Mouse (Mus musculus): ENCODE measurements around the gene Abcg1. TPM values are rescaled to one million over a fixed set of nuclear protein-coding genes. Genes with fewer than 3 reads are reported as not detected.

Gene Abcg1
- polyA plus RNA-seq, 1 experiment from 2014 or later, result 9.6 TPM

- no peak overlapping the region for H3K27ac ChIP-seq (ENCODE audit: low read depth)
- H3K4me2 ChIP-seq, result no peak overlapping the region
- no peaks in the 10 kb centered on the region for H3K36me3 ChIP-seq (ENCODE audit: insufficient read depth)
- no peaks in the 10 kb centered on the region for H3K4me1 ChIP-seq (ENCODE audit: insufficient read depth)
- DNase-seq (no peak), ATAC-seq (ENCODE audit: insufficient read depth) (no peak)
- no peak for TF ChIP-seq CTCF (IDR thresholded peaks at IDR 0.05; ENCODE audit: low read depth)
- no peaks in the 10 kb centered on the region for H3K9me3 ChIP-seq (ENCODE audit: low read depth, low read length)
- H3K9ac ChIP-seq, result no peak overlapping the region
- H3K4me3 ChIP-seq (ENCODE audit: low read depth, low read length), result no peak overlapping the region
- 41% methylated on average over 7 of the region's 7 CpGs for WGBS
- no peaks in the 10 kb centered on the region for H3K27me3 ChIP-seq (ENCODE audit: insufficient read depth, low read length)
Measured at GRCm38 (mm10) chr17:31024125-31024781, 33.2 kb upstream of the Abcg1 start.

DNA sequence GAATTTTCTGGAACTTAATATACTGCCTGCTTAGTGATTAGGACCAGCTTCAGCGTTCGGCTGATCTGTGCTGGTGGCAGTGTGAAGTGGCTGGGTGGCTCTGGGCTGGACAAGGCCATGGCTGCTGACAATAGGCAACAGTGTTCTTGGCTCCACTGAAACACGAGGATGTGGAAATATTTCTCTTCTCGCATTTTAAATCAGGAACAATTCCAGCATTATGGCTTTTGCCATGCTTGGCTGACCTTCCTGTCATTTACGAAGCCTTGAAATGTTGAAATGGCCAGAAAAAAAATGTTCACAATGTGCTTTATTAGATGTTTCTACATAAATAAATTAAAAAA lies 32.7 kb upstream of the Abcg1 start:
- no peaks in the 10 kb centered on the region for H3K36me3 ChIP-seq (ENCODE audit: insufficient read depth)
- no peaks in the 10 kb centered on the region for H3K9me3 ChIP-seq (ENCODE audit: low read depth, low read length)
- no peak for ATAC-seq (ENCODE audit: insufficient read depth)
- no peak for TF ChIP-seq CTCF (IDR thresholded peaks at IDR 0.05; ENCODE audit: low read depth)
- H3K4me3 ChIP-seq (ENCODE audit: low read depth, low read length), result no peak overlapping the region
- no peaks in the 10 kb centered on the region for H3K27me3 ChIP-seq (ENCODE audit: insufficient read depth, low read length)
- no peak for DNase-seq
- WGBS, result 58% methylated on average over 5 of the region's 5 CpGs
- H3K27ac ChIP-seq (ENCODE audit: low read depth), result no peak overlapping the region
- no peaks in the 10 kb centered on the region for H3K4me1 ChIP-seq (ENCODE audit: insufficient read depth)
- H3K9ac ChIP-seq, result no peak overlapping the region
- no peak overlapping the region for H3K4me2 ChIP-seq

DNA sequence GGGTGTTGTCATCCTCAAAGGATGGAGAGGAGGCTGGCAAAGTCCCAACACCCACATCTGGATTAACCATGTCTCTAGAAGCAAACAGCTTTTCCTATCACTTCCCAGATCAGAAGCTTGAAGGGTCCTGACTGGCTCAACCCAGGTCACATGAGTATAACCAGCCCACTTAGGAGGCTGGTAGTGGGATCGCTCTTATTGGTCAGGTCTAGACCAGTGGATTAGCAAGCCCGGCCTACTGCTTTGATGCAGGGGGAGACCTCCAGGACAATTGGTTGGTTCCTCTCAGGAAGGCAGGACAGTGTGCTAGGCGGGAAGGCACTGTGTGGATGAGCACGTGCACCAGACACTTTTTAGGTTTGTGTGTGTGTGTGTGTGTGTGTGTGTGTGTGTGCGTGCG lies 30.5 kb upstream of the Abcg1 start:
- Histone ChIP-seq H3K9ac (no peak overlapping the region), H3K4me1 (ENCODE audit: insufficient read depth) (no peaks in the 10 kb centered on the region), H3K36me3 (ENCODE audit: insufficient read depth) (no peaks in the 10 kb centered on the region), H3K27ac (ENCODE audit: low read depth) (no peak overlapping the region), H3K4me3 (ENCODE audit: low read depth, low read length) (no peak overlapping the region), H3K27me3 (ENCODE audit: insufficient read depth, low read length) (no peaks in the 10 kb centered on the region), H3K4me2 (no peak overlapping the region), H3K9me3 (ENCODE audit: low read depth, low read length) (no peaks in the 10 kb centered on the region)
- 77% methylated on average over 6 of the region's 6 CpGs for WGBS
- no peak for ATAC-seq (ENCODE audit: insufficient read depth)
- DNase-seq, result no peak
- no peak for TF ChIP-seq CTCF (IDR thresholded peaks at IDR 0.05; ENCODE audit: low read depth)

GRCm38 (mm10) chr17:31027723-31028122 lies 29.8 kb upstream of the Abcg1 start:
- Histone ChIP-seq H3K27ac (ENCODE audit: low read depth) (no peak overlapping the region), H3K9me3 (ENCODE audit: low read depth, low read length) (no peaks in the 10 kb centered on the region), H3K9ac (no peak overlapping the region), H3K27me3 (ENCODE audit: insufficient read depth, low read length) (no peaks in the 10 kb centered on the region), H3K4me3 (ENCODE audit: low read depth, low read length) (no peak overlapping the region), H3K36me3 (ENCODE audit: insufficient read depth) (no peaks in the 10 kb centered on the region), H3K4me2 (no peak overlapping the region), H3K4me1 (ENCODE audit: insufficient read depth) (no peaks in the 10 kb centered on the region)
- ATAC-seq (ENCODE audit: insufficient read depth) (no peak), DNase-seq (no peak)
- WGBS, result 81% methylated on average over 6 of the region's 6 CpGs
- no peak for TF ChIP-seq CTCF (IDR thresholded peaks at IDR 0.05; ENCODE audit: low read depth)

GRCm38 (mm10) chr17:31028821-31029370 lies 28.6 kb upstream of the Abcg1 start:
- H3K9ac ChIP-seq, result no peak overlapping the region
- no peaks in the 10 kb centered on the region for H3K4me1 ChIP-seq (ENCODE audit: insufficient read depth)
- ATAC-seq (ENCODE audit: insufficient read depth) (no peak), DNase-seq (no peak)
- no peaks in the 10 kb centered on the region for H3K27me3 ChIP-seq (ENCODE audit: insufficient read depth, low read length)
- H3K36me3 ChIP-seq (ENCODE audit: insufficient read depth), result no peaks in the 10 kb centered on the region
- H3K4me3 ChIP-seq (ENCODE audit: low read depth, low read length), result no peak overlapping the region
- no peak for TF ChIP-seq CTCF (IDR thresholded peaks at IDR 0.05; ENCODE audit: low read depth)
- 57% methylated on average over 9 of the region's 9 CpGs for WGBS
- no peak overlapping the region for H3K27ac ChIP-seq (ENCODE audit: low read depth)
- no peak overlapping the region for H3K4me2 ChIP-seq
- H3K9me3 ChIP-seq (ENCODE audit: low read depth, low read length), result no peaks in the 10 kb centered on the region

- H3K9ac ChIP-seq, result no peak overlapping the region
- no peak for TF ChIP-seq CTCF (IDR thresholded peaks at IDR 0.05; ENCODE audit: low read depth)
- DNase-seq (no peak), ATAC-seq (ENCODE audit: insufficient read depth) (no peak)
- H3K4me3 ChIP-seq (ENCODE audit: low read depth, low read length), result no peak overlapping the region
- H3K27ac ChIP-seq (ENCODE audit: low read depth), result no peak overlapping the region
- no peaks in the 10 kb centered on the region for H3K9me3 ChIP-seq (ENCODE audit: low read depth, low read length)
- no peaks in the 10 kb centered on the region for H3K36me3 ChIP-seq (ENCODE audit: insufficient read depth)
- WGBS, result 80% methylated on average over 4 of the region's 4 CpGs
- H3K4me1 ChIP-seq (ENCODE audit: insufficient read depth), result no peaks in the 10 kb centered on the region
- no peak overlapping the region for H3K4me2 ChIP-seq
- H3K27me3 ChIP-seq (ENCODE audit: insufficient read depth, low read length), result no peaks in the 10 kb centered on the region
Measured at GRCm38 (mm10) chr17:31029407-31029806, 28.1 kb upstream of the Abcg1 start.

- ATAC-seq (ENCODE audit: insufficient read depth) (no peak), DNase-seq (no peak)
- Histone ChIP-seq H3K4me3 (ENCODE audit: low read depth, low read length) (no peak overlapping the region), H3K27ac (ENCODE audit: low read depth) (no peak overlapping the region), H3K9me3 (ENCODE audit: low read depth, low read length) (no peaks in the 10 kb centered on the region), H3K27me3 (ENCODE audit: insufficient read depth, low read length) (no peaks in the 10 kb centered on the region), H3K4me2 (no peak overlapping the region), H3K4me1 (ENCODE audit: insufficient read depth) (no peaks in the 10 kb centered on the region), H3K9ac (no peak overlapping the region), H3K36me3 (ENCODE audit: insufficient read depth) (no peaks in the 10 kb centered on the region)
- TF ChIP-seq CTCF (IDR thresholded peaks at IDR 0.05; ENCODE audit: low read depth), result no peak
- 89% methylated on average over 4 of the region's 4 CpGs for WGBS
Measured at GRCm38 (mm10) chr17:31032341-31032740, 25.1 kb upstream of the Abcg1 start.
